ENCODE assay signal across 10 mouse cellular contexts in genomic region chr16:44531239-44531797, GRCm38 (mm10). TPM values are rescaled to one million over a fixed set of nuclear protein-coding genes. Genes with fewer than 3 reads are reported as not detected.
DNase-seq lines count a peak whose midpoint lies in the region; ATAC-seq lines count a peak whose summit lies in the region.
"Had no signal": no experiment of that assay in that cellular context is flagged by ENCODE, and none has a peak within 500 bp of the region (broad histone marks: within the 10 kb centered on the region; RNA-seq: fewer than 3 reads in every experiment).

No protein-coding gene starts in this region.

- peak overlapping the region; percentile 28 for H3K4me3 ChIP-seq in heart, embryonic 15.5 days
- H3K4me3 ChIP-seq in hindbrain, embryonic 10.5 days = peak overlapping the region; percentile 44
- H3K4me3 ChIP-seq in midbrain, embryonic 14.5 days (replicated peaks; ENCODE audit: low read depth, low read length) = peak overlapping the region; percentile 18

- no peaks in the 10 kb centered on the region for H3K36me3 ChIP-seq in heart, embryonic 15.5 days
- H3K36me3 ChIP-seq in hindbrain, embryonic 10.5 days = peaks cover 46% of the 10 kb centered on the region
- H3K36me3 ChIP-seq in midbrain, embryonic 14.5 days (ENCODE audit: control insufficient read depth, insufficient read depth, low read length) = no peaks in the 10 kb centered on the region

- no peaks in the 10 kb centered on the region for H3K27me3 ChIP-seq in heart, embryonic 15.5 days
- no peaks in the 10 kb centered on the region for H3K27me3 ChIP-seq in hindbrain, embryonic 10.5 days (ENCODE audit: insufficient read depth, poor library complexity, severe bottlenecking)
- no peaks in the 10 kb centered on the region for H3K27me3 ChIP-seq in midbrain, embryonic 14.5 days (ENCODE audit: control insufficient read depth, insufficient read depth, low read length)
- H3K27me3 ChIP-seq: CH12.LX had no signal

- no peak for DNase-seq in heart, adult 18-20 months
- DNase-seq in embryo, embryonic 11 days = peak; percentile 49
- DNase-seq in hindbrain, embryonic 10.5 days (ENCODE audit: low spot score) = peak; percentile 55
- peak; percentile 44 for DNase-seq in midbrain, embryonic 14.5 days
- no peak for DNase-seq in urinary bladder, postnatal 14 days (ENCODE audit: low spot score)
- DNase-seq in ovary, postnatal 36 days (ENCODE audit: low spot score) = no peak
- DNase-seq in cerebellum, adult 8-10 months = no peak
- DNase-seq: right cerebral cortex, adult 18-20 months had no signal

- peaks cover 43% of the 10 kb centered on the region for H3K4me1 ChIP-seq in heart, embryonic 15.5 days (replicated peaks)
- peaks cover 98% of the 10 kb centered on the region for H3K4me1 ChIP-seq in hindbrain, embryonic 10.5 days (replicated peaks)
- peaks cover 72% of the 10 kb centered on the region for H3K4me1 ChIP-seq in midbrain, embryonic 14.5 days (ENCODE audit: control insufficient read depth, insufficient read depth, low read length)

- no peaks in the 10 kb centered on the region for H3K9me3 ChIP-seq in heart, embryonic 15.5 days (replicated peaks)
- H3K9me3 ChIP-seq in hindbrain, embryonic 10.5 days = peaks cover 10% of the 10 kb centered on the region; the same call in 1 of the 2 replicates
- H3K9me3 ChIP-seq in midbrain, embryonic 14.5 days (ENCODE audit: control insufficient read depth, low read length) = no peaks in the 10 kb centered on the region

- H3K27ac ChIP-seq in heart, embryonic 15.5 days = no peak overlapping the region
- H3K27ac ChIP-seq in hindbrain, embryonic 10.5 days = peak overlapping the region; percentile 91
- peak overlapping the region; percentile 91 for H3K27ac ChIP-seq in midbrain, embryonic 14.5 days (replicated peaks; ENCODE audit: low read depth, low read length)

- WGBS in heart, embryonic 15.5 days = 54% methylated on average over 12 of the region's 12 CpGs
- 18% methylated on average over 12 of the region's 12 CpGs for WGBS in hindbrain, embryonic 10.5 days
- WGBS in midbrain, embryonic 14.5 days = 1% methylated on average over 12 of the region's 12 CpGs

- no peak for ATAC-seq in heart, embryonic 15.5 days (replicated peaks; ENCODE audit: insufficient number of reproducible peaks, insufficient read depth, low FRiP score, low read depth)
- ATAC-seq in midbrain, embryonic 14.5 days (ENCODE audit: low FRiP score, low TSS enrichment) = peak; percentile 28; the same call in 1 of the 2 replicates

- H3K4me2 ChIP-seq in heart, embryonic 15.5 days = peak overlapping the region; percentile 63
- peak overlapping the region; percentile 47 for H3K4me2 ChIP-seq in midbrain, embryonic 14.5 days (ENCODE audit: low read length)

- no peak overlapping the region for H3K9ac ChIP-seq in heart, embryonic 15.5 days
- peak overlapping the region; percentile 36; the same call in 1 of the 2 replicates for H3K9ac ChIP-seq in midbrain, embryonic 14.5 days (replicated peaks; ENCODE audit: low read length)

RNA-seq across cellular contexts. Expression of gene Boc, which starts 27.4 kb away (rescaled TPM):
- 7.7 and 14.0 TPM in 2 replicates for polyA plus RNA-seq in heart, embryonic 15.5 days (2015; fragmentation: Nextera tagmentation; extraction: Ambion mirVana)
- total RNA-seq in heart, adult 18-20 months (2021) = 1 to 10 TPM; 3.5 to 4.8 TPM
- polyA plus RNA-seq in hindbrain, embryonic 10.5 days (2016; fragmentation: Nextera tagmentation; extraction: Ambion mirVana) = 36.0 and 43.9 TPM in 2 replicates
- polyA plus RNA-seq in midbrain, embryonic 14.5 days (2014; fragmentation: Nextera tagmentation; extraction: Ambion mirVana) = 14.1 and 22.6 TPM in 2 replicates

Comparison
In these comparisons a context has a peak if more than half of its experiments do, and no peak if none do; other contexts are left out.
1. DNase-seq: peak in embryo, embryonic 11 days (single experiment), hindbrain, embryonic 10.5 days (single experiment) and midbrain, embryonic 14.5 days (single experiment); none in heart, adult 18-20 months (0 of 2), urinary bladder, postnatal 14 days (single experiment), ovary, postnatal 36 days (single experiment) and cerebellum, adult 8-10 months (single experiment).
2. Peak in every context shown above with its lines, with median percentiles within 50 percentile points of each other: H3K4me3 ChIP-seq.